Mouse (Mus musculus) CH12.LX (cell line): ENCODE measurements around the gene Tgfb1.

ENCODE experiments used
- BHLHE40 ChIP-seq: IDR thresholded peaks from 2 replicates; pipeline ENCODE4 v1.6.1; 2011; ENCODE audit warnings: mild to moderate bottlenecking, low read depth, low read length, improper control_type of control experiment
- CTCF ChIP-seq, 2 experiments: IDR thresholded peaks in 1 of 2; conservative IDR thresholded peaks in 1 of 2; 2 replicates each; pipeline ENCODE4 v1.5.1; 2011 to 2012; ENCODE audit warnings: low read depth in 2 of 2, low read length in 2 of 2, improper control_type of control experiment in 1 of 2, inconsistent platforms in 1 of 2, mild to moderate bottlenecking in 1 of 2, moderate library complexity in 1 of 2
- E2F4 ChIP-seq: IDR thresholded peaks from 2 replicates; pipeline ENCODE4 v1.6.1; 2011; ENCODE audit warnings: low read depth, low read length, improper control_type of control experiment; ENCODE audit not compliant: insufficient replicate concordance
- MAFK ChIP-seq: IDR thresholded peaks from 2 replicates; pipeline ENCODE4 v1.6.1; 2011; ENCODE audit warnings: low read length, improper control_type of control experiment; ENCODE audit not compliant: insufficient replicate concordance
- MAX ChIP-seq: IDR thresholded peaks from 2 replicates; pipeline ENCODE4 v1.6.1; 2011; ENCODE audit warnings: low read length, improper control_type of control experiment
- MEF2A ChIP-seq: IDR thresholded peaks from 2 replicates; pipeline ENCODE4 v1.6.1; 2014; ENCODE audit warnings: low read depth, mild to moderate bottlenecking, inconsistent platforms, low read length, improper control_type of control experiment, borderline replicate concordance
- RCOR1 ChIP-seq: conservative IDR thresholded peaks from 2 replicates; pipeline ENCODE4 v1.6.1; 2012; ENCODE audit warnings: low read depth, mild to moderate bottlenecking, inconsistent platforms, low read length, improper control_type of control experiment
- ZMIZ1 ChIP-seq: IDR thresholded peaks from 2 replicates; pipeline ENCODE4 v1.6.1; 2012; ENCODE audit warnings: low read depth, mild to moderate bottlenecking, inconsistent platforms, low read length, improper control_type of control experiment

DNA sequence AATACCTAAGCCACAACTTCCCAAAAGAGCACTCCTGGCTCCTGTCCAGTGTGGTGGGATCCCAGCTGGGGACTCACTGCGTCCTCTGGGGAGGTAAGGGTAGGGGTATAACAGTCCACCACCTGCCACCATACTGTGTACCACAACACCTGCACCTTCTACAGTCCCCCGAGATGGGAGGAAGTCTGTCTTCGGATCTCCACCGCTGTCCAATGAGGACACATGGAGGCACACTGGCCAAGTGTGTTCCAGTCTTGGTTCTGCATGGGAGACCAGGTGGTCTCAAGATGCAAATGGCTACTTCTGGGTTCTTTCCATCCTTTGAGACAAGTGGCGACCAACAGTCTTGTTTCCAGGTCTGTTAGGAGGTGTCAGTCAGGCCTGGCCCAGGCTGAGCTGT lies 24.4 kb downstream of the Tgfb1 start:
- no peak for TF ChIP-seq CTCF (conservative IDR thresholded peaks at IDR 0.05 in 1 of 2, IDR thresholded peaks at IDR 0.05 in 1 of 2; ENCODE audit: low read depth in 2 of 2, low read length in 2 of 2)
- TF ChIP-seq BHLHE40, result no peak; the same call in 1 of the 2 replicates
- no peak for TF ChIP-seq MEF2A
- no peak for TF ChIP-seq ZMIZ1
- no peak for TF ChIP-seq MAFK
- TF ChIP-seq MAX, result 0 out of 2 replicates have a peak, but pooled peaks have one; percentile 13
- no peak for TF ChIP-seq E2F4
- TF ChIP-seq RCOR1, result no peak
